Mouse (Mus musculus) layer of hippocampus, postnatal 10 days (tissue): Measurements from ENCODE around the gene Klhl30. TPM values are rescaled to one million over a fixed set of nuclear protein-coding genes. Genes with fewer than 3 reads are reported as not detected.

Experiments
- DNase-seq, 2 experiments: peaks; one replicate each; pipeline ENCODE4 v3.0.0; 2021; ENCODE audit warnings: low spot score in 2 of 2
- total RNA-seq, 2 experiments: library from RNA; stranded (reverse); gene quantifications; 2 replicates each; pipeline ENCODE4 v1.2.3; 2021

Klhl30 gene
- total RNA-seq, 2 experiments from 2014 or later = not detected

DNA sequence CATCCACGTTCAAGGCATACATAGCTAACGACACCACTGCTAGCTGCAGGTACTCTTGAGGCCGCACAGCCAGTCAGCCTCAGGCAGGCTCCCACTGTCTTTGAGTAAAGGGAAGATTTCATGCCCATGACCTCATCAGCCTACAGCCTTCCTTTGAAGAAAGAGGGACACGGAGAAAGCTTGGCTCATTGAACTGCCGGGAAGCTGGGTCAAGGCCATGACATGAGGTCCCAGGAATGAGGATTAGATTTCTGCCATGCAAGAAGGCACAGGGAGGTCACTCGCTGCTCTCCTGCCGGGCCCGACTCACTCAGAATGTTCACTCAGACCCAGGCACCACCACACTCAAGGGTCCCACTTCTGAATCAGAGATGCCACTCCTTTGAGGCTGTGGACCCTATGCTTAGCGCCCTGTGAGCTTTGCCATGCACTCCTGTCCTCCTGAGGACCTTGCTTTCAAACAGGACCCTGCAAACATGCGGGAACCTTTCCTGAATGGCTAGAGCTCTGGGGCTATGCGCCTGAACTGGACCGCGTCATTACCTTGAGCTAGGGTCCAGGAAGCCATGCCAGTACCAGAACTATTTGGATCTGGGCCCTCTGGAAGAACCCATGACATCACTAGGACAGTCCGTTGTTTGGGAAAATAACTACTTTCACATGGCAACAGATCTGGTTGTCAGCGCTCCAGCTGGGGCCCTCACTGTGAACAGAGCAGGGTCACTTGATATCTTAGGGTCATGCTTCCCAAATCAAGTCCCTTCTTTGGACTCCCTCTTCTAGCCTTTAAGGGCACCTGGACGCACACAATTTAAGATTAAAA lies 14.2 kb downstream of the Klhl30 start:
- DNase-seq = no peak

- DNase-seq = no peak
Measured at GRCm38 (mm10) chr1:91365816-91366214, 15.0 kb downstream of the Klhl30 start.

- peak; percentile 64 to 71 for DNase-seq
Measured at GRCm38 (mm10) chr1:91366215-91367108, 15.6 kb downstream of the Klhl30 start, which contains the start of gene Erfe. Gene Erfe (plus strand): TSS chr1:91366430.

DNA sequence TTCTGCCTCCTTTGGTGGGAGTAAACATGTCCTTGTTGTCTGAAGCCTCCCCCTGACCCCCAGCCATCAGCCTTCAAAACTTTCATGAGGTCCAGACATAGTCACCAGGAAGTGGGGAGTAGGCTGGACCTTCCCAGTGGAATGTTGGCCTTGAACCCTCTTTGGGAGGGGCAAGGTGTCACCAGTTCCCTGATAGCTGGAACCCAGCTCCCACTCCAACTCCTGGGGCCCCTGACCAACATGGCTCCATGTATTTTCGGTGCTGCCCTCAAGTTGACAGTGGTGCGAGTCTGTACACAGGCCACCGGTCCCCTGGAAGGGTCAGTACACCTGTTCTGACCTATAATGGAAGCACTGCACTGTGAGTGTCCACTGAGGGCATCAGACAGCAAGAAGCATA lies 16.5 kb downstream of the Klhl30 start:
- no peak for DNase-seq

DNA sequence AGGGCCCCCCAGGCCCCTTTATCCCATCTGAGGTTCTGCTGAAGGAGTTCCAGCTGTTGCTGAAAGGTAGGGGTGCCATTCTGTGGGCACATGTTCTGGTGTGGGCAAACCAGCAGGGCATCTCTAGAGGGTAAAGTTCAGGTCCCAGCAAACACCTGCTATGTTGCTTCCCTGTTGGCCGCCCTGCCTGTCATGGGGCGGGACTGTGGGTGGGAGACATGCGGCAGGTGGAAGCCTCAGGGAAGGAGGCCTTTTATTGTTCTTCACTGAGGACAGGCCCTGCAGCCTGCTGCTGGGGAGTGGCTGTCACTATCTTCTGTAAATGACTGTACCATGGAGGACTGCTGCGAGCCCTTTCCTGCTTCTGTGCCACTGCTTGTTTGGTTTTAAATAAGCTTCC lies 18.6 kb downstream of the Klhl30 start:
- no peak for DNase-seq

DNA sequence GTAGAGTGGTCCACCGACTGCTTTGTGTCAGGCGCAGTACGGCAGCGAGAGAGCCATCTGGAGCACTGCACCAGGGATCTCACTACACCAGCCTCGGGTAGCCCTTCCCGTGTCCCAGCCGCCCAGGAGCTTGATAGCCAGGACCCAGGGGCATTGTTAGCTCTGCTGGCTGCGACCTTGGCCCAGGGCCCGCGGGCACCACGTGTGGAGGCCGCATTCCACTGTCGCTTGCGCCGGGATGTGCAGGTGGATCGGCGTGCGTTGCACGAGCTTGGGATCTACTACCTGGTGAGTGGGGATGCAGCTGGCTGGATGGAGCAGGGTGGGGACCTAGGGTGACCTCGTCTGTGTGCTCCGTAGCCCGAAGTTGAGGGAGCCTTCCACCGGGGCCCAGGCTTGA lies 19.2 kb downstream of the Klhl30 start:
- DNase-seq = no peak

- DNase-seq = no peak
Measured at GRCm38 (mm10) chr1:91373414-91373835, 22.6 kb downstream of the Klhl30 start.

DNA sequence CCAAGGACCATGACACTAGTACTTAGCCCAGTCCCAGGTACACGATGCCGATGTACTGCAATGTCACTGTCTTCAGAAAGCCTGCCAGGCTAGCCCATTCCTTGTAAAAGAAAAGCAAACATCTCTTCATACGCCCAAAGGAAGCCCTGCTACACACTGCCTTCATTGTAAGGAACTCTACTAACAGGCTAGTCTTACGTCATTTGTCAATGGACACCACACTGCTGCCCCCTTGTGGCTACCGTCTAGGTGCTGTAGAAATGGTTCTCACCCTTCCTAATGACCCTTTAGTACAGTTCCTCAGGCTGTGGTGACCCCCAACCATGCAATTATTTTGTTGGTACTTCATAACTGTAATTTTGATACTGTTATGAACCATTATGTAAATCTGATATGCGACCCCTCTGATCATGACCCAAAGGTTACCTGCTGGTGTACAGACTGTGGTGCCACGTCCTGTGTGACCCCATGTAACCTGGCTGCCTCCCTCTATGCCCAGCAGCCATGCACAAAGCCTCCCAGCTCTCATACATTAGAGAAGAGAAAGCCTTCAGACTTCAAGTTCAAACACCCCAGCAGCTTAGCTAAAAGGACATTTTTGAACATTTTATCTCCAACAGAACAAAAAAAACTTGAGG lies 29.8 kb downstream of the Klhl30 start:
- peak; percentile 83 to 88 for DNase-seq

DNA sequence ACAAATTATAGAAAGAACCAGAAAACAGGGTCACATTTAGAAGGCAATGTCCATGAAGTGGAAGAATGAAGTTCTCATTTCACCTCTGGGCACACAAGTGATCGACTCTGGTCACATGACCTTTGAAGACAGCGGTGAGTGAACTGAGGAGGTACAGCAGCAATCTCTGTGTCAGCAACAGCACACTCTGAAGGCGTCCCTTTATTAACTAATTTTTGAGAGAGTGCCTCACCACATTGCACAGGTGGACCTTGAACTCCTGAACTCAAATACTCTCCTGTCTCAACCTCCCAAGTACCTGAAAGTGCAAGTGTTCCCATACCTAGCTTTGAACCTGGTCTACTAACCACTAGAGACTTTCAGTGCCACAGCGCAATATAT lies 30.3 kb downstream of the Klhl30 start:
- DNase-seq = no peak

GRCm38 (mm10) chr1:91390369-91390768 lies 39.6 kb downstream of the Klhl30 start:
- DNase-seq = no peak

- peak in 1 of 2 experiments; percentile 31 for DNase-seq
Measured at GRCm38 (mm10) chr1:91397927-91398259, 47.1 kb downstream of the Klhl30 start.

DNA sequence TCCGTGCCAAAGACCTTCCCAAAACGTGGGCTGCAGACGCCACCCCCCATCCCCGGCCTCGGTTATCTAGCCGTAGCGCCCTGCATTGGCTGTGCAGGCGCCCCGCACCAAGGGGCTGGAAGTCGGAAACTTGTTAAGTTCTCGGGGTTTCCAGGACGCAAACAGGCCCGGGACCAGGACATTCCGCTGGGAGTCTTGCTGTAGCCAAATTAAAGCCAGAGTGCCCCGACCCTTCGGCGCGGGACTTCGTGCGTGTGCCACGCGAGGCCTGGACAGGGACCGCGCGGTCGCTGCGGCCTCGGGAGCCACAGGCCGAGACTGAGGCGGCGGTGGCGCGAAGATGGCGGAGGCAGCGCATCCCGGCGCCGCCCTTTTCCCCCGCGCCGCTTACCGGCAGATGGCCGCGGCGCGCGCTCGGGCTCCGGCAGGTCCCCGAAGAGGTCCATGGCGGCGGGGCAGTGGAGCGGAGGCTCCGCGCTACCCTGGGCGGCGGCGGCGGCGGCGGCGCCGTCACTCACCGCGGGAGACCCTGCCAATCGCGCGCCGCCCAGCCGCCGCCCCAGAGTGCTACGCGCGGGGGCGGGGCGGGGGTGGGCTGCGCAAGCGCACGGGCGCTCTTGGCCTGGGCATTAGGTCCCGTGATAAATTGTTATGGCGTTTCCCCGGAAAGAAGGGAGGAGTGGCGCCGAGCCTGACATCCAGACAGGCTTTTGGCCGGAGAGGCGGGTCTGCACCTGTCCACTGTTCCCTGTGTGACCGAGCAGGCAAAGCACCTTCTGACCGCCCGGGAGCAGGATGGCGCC lies 47.6 kb downstream of the Klhl30 start, which contains the start of gene Ilkap:
Gene Ilkap, minus strand, starts transcription at position 556 of the 803 bp plus-strand sequence.
- DNase-seq = peak; percentile 74 to 84

- DNase-seq = no peak
Measured at GRCm38 (mm10) chr1:91404976-91405375, 54.2 kb downstream of the Klhl30 start.

DNA sequence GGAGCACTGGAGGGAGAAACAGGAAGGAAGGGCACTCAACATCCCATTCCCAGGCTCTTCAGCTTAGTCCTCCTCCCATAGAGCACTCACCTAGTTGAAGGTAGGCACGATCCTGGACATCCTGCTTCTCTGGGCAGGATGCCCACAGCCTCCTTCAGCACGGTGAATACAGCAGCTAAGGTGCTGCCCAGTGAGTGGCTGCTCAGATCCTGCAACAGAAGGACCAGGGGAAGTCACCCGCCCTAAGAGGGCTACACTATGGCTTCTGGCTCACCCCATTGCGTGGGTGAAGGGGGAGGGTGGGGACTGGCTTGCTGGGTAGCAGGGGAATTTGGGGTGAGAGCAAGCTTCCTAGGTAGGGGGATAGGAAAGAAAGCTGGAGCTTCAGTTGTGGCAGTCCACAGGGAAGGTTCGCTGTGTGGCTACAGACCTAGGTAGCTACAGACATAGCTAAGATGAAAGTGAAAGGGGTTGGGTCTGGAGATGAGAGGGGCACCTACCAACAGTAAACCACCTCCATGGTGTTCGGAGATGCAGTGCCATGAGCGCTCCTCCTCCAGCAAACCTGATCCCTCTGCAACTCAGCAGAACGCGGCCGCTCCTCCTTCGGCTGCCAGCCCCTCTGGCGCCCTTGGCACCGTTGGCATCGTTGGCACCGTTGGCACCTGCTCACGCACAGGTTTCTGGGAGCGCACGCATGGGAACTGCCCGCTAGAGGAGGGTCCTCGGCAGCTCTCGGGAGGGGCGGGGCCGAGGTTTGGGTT lies 54.8 kb downstream of the Klhl30 start:
- DNase-seq = peak in 1 of 2 experiments; percentile 39

GRCm38 (mm10) chr1:91407819-91408218 lies 57.0 kb downstream of the Klhl30 start:
- DNase-seq = no peak

DNA sequence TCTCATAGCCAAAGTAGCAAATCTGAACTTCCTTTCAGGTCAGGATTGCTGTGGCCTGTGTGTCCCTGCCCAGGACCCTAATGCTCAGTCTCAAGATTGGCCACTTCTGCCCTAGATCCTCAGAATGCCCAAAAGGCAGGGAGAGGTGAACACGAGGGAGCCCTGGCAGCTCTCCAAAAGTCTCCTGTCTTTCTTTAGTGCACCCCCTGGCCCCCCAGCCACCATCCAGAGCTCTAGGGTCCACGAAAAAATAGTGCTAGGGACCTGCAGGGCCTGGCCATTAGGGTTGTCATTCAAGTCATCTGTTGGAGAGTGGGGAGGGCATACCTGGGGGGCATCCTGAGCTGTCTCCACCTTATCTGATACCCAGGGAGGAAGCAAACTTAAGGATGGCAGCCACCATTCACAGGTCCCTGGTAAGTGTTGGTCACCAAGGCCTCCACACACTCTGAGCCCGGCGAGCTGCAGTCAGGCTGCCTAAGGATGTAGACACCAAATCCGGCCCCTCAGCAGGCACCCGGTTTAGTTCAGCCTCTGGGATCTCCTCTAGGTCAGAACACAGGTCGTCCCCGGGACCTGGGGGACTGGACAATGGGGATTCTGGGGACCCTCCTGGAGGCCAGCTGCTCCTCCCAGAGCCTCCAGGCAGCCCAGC lies 60.9 kb downstream of the Klhl30 start:
- DNase-seq = no peak
